Mouse (Mus musculus): ENCODE measurements around the gene Abcc12. TPM values are rescaled to one million over a fixed set of nuclear protein-coding genes. Genes with fewer than 3 reads are reported as not detected.

Gene Abcc12
- polyA plus RNA-seq, 1 experiment from 2014 or later = not detected

- Histone ChIP-seq H3K27ac (replicated peaks) (no peak overlapping the region), H3K4me1 (peaks cover 3% of the 10 kb centered on the region; the same call in 1 of the 2 replicates), H3K4me3 (no peak overlapping the region), H3K27me3 (ENCODE audit: low read depth, poor library complexity, severe bottlenecking) (no peaks in the 10 kb centered on the region), H3K36me3 (no peaks in the 10 kb centered on the region), H3K9me3 (replicated peaks) (no peaks in the 10 kb centered on the region)
- no peak for DNase-seq (ENCODE audit: low spot score)
- 85% methylated on average over 5 of the region's 5 CpGs for WGBS
Measured at GRCm38 (mm10) chr8:86595671-86596070, 15.2 kb upstream of the Abcc12 start.

GRCm38 (mm10) chr8:86594159-86594796 is 13.8 kb upstream of the Abcc12 start:
- no peak overlapping the region for H3K4me3 ChIP-seq
- H3K4me1 ChIP-seq = peaks cover 3% of the 10 kb centered on the region; the same call in 1 of the 2 replicates
- H3K27ac ChIP-seq (replicated peaks) = no peak overlapping the region
- no peak for DNase-seq (ENCODE audit: low spot score)
- 84% methylated on average over 3 of the region's 3 CpGs for WGBS
- no peaks in the 10 kb centered on the region for H3K27me3 ChIP-seq (ENCODE audit: low read depth, poor library complexity, severe bottlenecking)
- no peaks in the 10 kb centered on the region for H3K9me3 ChIP-seq (replicated peaks)
- H3K36me3 ChIP-seq = no peaks in the 10 kb centered on the region

GRCm38 (mm10) chr8:86593099-86593498 is 12.6 kb upstream of the Abcc12 start:
- WGBS = 76% methylated on average over 10 of the region's 10 CpGs
- H3K36me3 ChIP-seq = no peaks in the 10 kb centered on the region
- H3K4me1 ChIP-seq = peaks cover 3% of the 10 kb centered on the region; the same call in 1 of the 2 replicates
- no peak overlapping the region for H3K4me3 ChIP-seq
- H3K27ac ChIP-seq (replicated peaks) = no peak overlapping the region
- no peak for DNase-seq (ENCODE audit: low spot score)
- no peaks in the 10 kb centered on the region for H3K9me3 ChIP-seq (replicated peaks)
- no peaks in the 10 kb centered on the region for H3K27me3 ChIP-seq (ENCODE audit: low read depth, poor library complexity, severe bottlenecking)

- H3K27me3 ChIP-seq (ENCODE audit: low read depth, poor library complexity, severe bottlenecking) = peaks cover 3% of the 10 kb centered on the region; the same call in 1 of the 2 replicates
- H3K4me1 ChIP-seq = peaks cover under 1% of the 10 kb centered on the region; the same call in 1 of the 2 replicates
- no peak for DNase-seq (ENCODE audit: low spot score)
- H3K27ac ChIP-seq (replicated peaks) = no peak overlapping the region
- H3K36me3 ChIP-seq = no peaks in the 10 kb centered on the region
- no peaks in the 10 kb centered on the region for H3K9me3 ChIP-seq (replicated peaks)
- 93% methylated on average over 5 of the region's 5 CpGs for WGBS
- no peak overlapping the region for H3K4me3 ChIP-seq
Measured at GRCm38 (mm10) chr8:86588338-86588737, 7.9 kb upstream of the Abcc12 start.

GRCm38 (mm10) chr8:86586642-86587041 is 6.2 kb upstream of the Abcc12 start:
- Histone ChIP-seq H3K27me3 (ENCODE audit: low read depth, poor library complexity, severe bottlenecking) (peaks cover 3% of the 10 kb centered on the region; the same call in 1 of the 2 replicates), H3K9me3 (replicated peaks) (no peaks in the 10 kb centered on the region), H3K4me1 (no peaks in the 10 kb centered on the region), H3K4me3 (no peak overlapping the region), H3K27ac (replicated peaks) (no peak overlapping the region), H3K36me3 (no peaks in the 10 kb centered on the region)
- no peak for DNase-seq (ENCODE audit: low spot score)
- WGBS = 60% methylated on average over 6 of the region's 6 CpGs

- Histone ChIP-seq H3K4me3 (no peak overlapping the region), H3K4me1 (no peaks in the 10 kb centered on the region), H3K36me3 (no peaks in the 10 kb centered on the region), H3K27me3 (ENCODE audit: low read depth, poor library complexity, severe bottlenecking) (peaks cover 3% of the 10 kb centered on the region; the same call in 1 of the 2 replicates), H3K27ac (replicated peaks) (no peak overlapping the region), H3K9me3 (replicated peaks) (no peaks in the 10 kb centered on the region)
- DNase-seq (ENCODE audit: low spot score) = no peak
- 48% methylated on average over 5 of the region's 5 CpGs for WGBS
Measured at GRCm38 (mm10) chr8:86586058-86586457, 5.6 kb upstream of the Abcc12 start.

GRCm38 (mm10) chr8:86585532-86585931 is 5.0 kb upstream of the Abcc12 start:
- peaks cover 3% of the 10 kb centered on the region; the same call in 1 of the 2 replicates for H3K27me3 ChIP-seq (ENCODE audit: low read depth, poor library complexity, severe bottlenecking)
- peak; percentile 81 for DNase-seq (ENCODE audit: low spot score)
- no peaks in the 10 kb centered on the region for H3K9me3 ChIP-seq (replicated peaks)
- peak overlapping the region; percentile 52 for H3K4me3 ChIP-seq
- under 1% methylated on average over 16 of the region's 16 CpGs for WGBS
- H3K4me1 ChIP-seq = no peaks in the 10 kb centered on the region
- H3K36me3 ChIP-seq = no peaks in the 10 kb centered on the region
- peak overlapping the region; percentile 70 for H3K27ac ChIP-seq (replicated peaks)

GRCm38 (mm10) chr8:86585118-86585517 is 4.6 kb upstream of the Abcc12 start:
- Histone ChIP-seq H3K9me3 (replicated peaks) (no peaks in the 10 kb centered on the region), H3K27ac (replicated peaks) (0 out of 2 replicates have a peak overlapping the region, but pooled peaks have one; percentile 23), H3K4me3 (peak overlapping the region; percentile 52), H3K36me3 (no peaks in the 10 kb centered on the region), H3K27me3 (ENCODE audit: low read depth, poor library complexity, severe bottlenecking) (peaks cover 3% of the 10 kb centered on the region; the same call in 1 of the 2 replicates), H3K4me1 (no peaks in the 10 kb centered on the region)
- 7% methylated on average over 11 of the region's 11 CpGs for WGBS
- DNase-seq (ENCODE audit: low spot score) = peak; percentile 83

GRCm38 (mm10) chr8:86581921-86582331 is 1.4 kb upstream of the Abcc12 start:
- H3K27me3 ChIP-seq (ENCODE audit: low read depth, poor library complexity, severe bottlenecking) = peaks cover 3% of the 10 kb centered on the region; the same call in 1 of the 2 replicates
- no peaks in the 10 kb centered on the region for H3K9me3 ChIP-seq (replicated peaks)
- no peaks in the 10 kb centered on the region for H3K4me1 ChIP-seq
- DNase-seq (ENCODE audit: low spot score) = no peak
- H3K4me3 ChIP-seq = no peak overlapping the region
- H3K27ac ChIP-seq (replicated peaks) = no peak overlapping the region
- 90% methylated on average over 4 of the region's 4 CpGs for WGBS
- no peaks in the 10 kb centered on the region for H3K36me3 ChIP-seq

GRCm38 (mm10) chr8:86578693-86579092 is 1.8 kb downstream of the Abcc12 start:
- no peaks in the 10 kb centered on the region for H3K4me1 ChIP-seq
- H3K9me3 ChIP-seq (replicated peaks) = no peaks in the 10 kb centered on the region
- no peaks in the 10 kb centered on the region for H3K27me3 ChIP-seq (ENCODE audit: low read depth, poor library complexity, severe bottlenecking)
- no peak overlapping the region for H3K27ac ChIP-seq (replicated peaks)
- DNase-seq (ENCODE audit: low spot score) = no peak
- no peak overlapping the region for H3K4me3 ChIP-seq
- no peaks in the 10 kb centered on the region for H3K36me3 ChIP-seq
- 87% methylated on average over 8 of the region's 8 CpGs for WGBS

- Histone ChIP-seq H3K9me3 (replicated peaks) (no peaks in the 10 kb centered on the region), H3K4me3 (no peak overlapping the region), H3K27ac (replicated peaks) (no peak overlapping the region), H3K4me1 (no peaks in the 10 kb centered on the region), H3K27me3 (ENCODE audit: low read depth, poor library complexity, severe bottlenecking) (no peaks in the 10 kb centered on the region), H3K36me3 (no peaks in the 10 kb centered on the region)
- DNase-seq (ENCODE audit: low spot score) = no peak
- 64% methylated on average over 9 of the region's 9 CpGs for WGBS
Measured at GRCm38 (mm10) chr8:86578076-86578475, 2.4 kb downstream of the Abcc12 start.

- no peaks in the 10 kb centered on the region for H3K36me3 ChIP-seq
- no peak overlapping the region for H3K27ac ChIP-seq (replicated peaks)
- H3K4me3 ChIP-seq = no peak overlapping the region
- no peaks in the 10 kb centered on the region for H3K9me3 ChIP-seq (replicated peaks)
- H3K4me1 ChIP-seq = no peaks in the 10 kb centered on the region
- H3K27me3 ChIP-seq (ENCODE audit: low read depth, poor library complexity, severe bottlenecking) = no peaks in the 10 kb centered on the region
- WGBS = 90% methylated on average over 8 of the region's 8 CpGs
- no peak for DNase-seq (ENCODE audit: low spot score)
Measured at GRCm38 (mm10) chr8:86577547-86577946, 2.9 kb downstream of the Abcc12 start.

- Histone ChIP-seq H3K4me3 (no peak overlapping the region), H3K9me3 (replicated peaks) (no peaks in the 10 kb centered on the region), H3K27ac (replicated peaks) (no peak overlapping the region), H3K4me1 (peaks cover 15% of the 10 kb centered on the region), H3K27me3 (ENCODE audit: low read depth, poor library complexity, severe bottlenecking) (no peaks in the 10 kb centered on the region), H3K36me3 (no peaks in the 10 kb centered on the region)
- DNase-seq (ENCODE audit: low spot score) = no peak
- WGBS = 87% methylated on average over 9 of the region's 9 CpGs
Measured at GRCm38 (mm10) chr8:86563674-86564073, 16.8 kb downstream of the Abcc12 start.

Measured in midbrain, embryonic 10.5 days (tissue).